Mouse (Mus musculus): ENCODE results near the gene Slc25a27. TPM values are rescaled to one million over a fixed set of nuclear protein-coding genes. Genes with fewer than 3 reads are reported as not detected.

Gene Slc25a27
- polyA plus RNA-seq, 1 experiment, result 8.7 TPM

GRCm38 (mm10) chr17:43704216-43704930 lies 37.4 kb upstream of the Slc25a27 start:
- no peak overlapping the region for H3K4me3 ChIP-seq (ENCODE audit: low read depth, low read length)
- no peak overlapping the region for H3K9ac ChIP-seq (ENCODE audit: low read depth, poor library complexity, severe bottlenecking)
- H3K36me3 ChIP-seq (ENCODE audit: control insufficient read depth, insufficient read depth, low read length, poor library complexity, severe bottlenecking), result no peaks in the 10 kb centered on the region
- no peaks in the 10 kb centered on the region for H3K4me1 ChIP-seq (ENCODE audit: control insufficient read depth, insufficient read depth, low read length)
- no peaks in the 10 kb centered on the region for H3K27me3 ChIP-seq (ENCODE audit: control insufficient read depth, insufficient read depth, low read length, poor library complexity, severe bottlenecking)
- H3K9me3 ChIP-seq (replicated peaks; ENCODE audit: control insufficient read depth, insufficient read depth, low read length, poor library complexity, severe bottlenecking), result no peaks in the 10 kb centered on the region
- no peak overlapping the region for H3K27ac ChIP-seq (ENCODE audit: insufficient read depth, low read length)
- TF ChIP-seq EP300 (IDR thresholded peaks at IDR 0.05; ENCODE audit: insufficient read depth, low read depth, low read length) (no peak), POLR2A (IDR thresholded peaks at IDR 0.05; ENCODE audit: insufficient read depth, low read length) (no peak), CTCF (IDR thresholded peaks at IDR 0.05; ENCODE audit: low read depth, low read length) (no peak)

- H3K27me3 ChIP-seq (ENCODE audit: control insufficient read depth, insufficient read depth, low read length, poor library complexity, severe bottlenecking), result no peaks in the 10 kb centered on the region
- no peak overlapping the region for H3K27ac ChIP-seq (ENCODE audit: insufficient read depth, low read length)
- no peaks in the 10 kb centered on the region for H3K36me3 ChIP-seq (ENCODE audit: control insufficient read depth, insufficient read depth, low read length, poor library complexity, severe bottlenecking)
- H3K9me3 ChIP-seq (replicated peaks; ENCODE audit: control insufficient read depth, insufficient read depth, low read length, poor library complexity, severe bottlenecking), result no peaks in the 10 kb centered on the region
- no peak for TF ChIP-seq POLR2A (IDR thresholded peaks at IDR 0.05; ENCODE audit: insufficient read depth, low read length)
- peak; percentile 61 for TF ChIP-seq CTCF (IDR thresholded peaks at IDR 0.05; ENCODE audit: low read depth, low read length)
- H3K4me1 ChIP-seq (ENCODE audit: control insufficient read depth, insufficient read depth, low read length), result no peaks in the 10 kb centered on the region
- H3K9ac ChIP-seq (ENCODE audit: low read depth, poor library complexity, severe bottlenecking), result no peak overlapping the region
- no peak overlapping the region for H3K4me3 ChIP-seq (ENCODE audit: low read depth, low read length)
Measured at GRCm38 (mm10) chr17:43701060-43701459, 34.0 kb upstream of the Slc25a27 start.

GRCm38 (mm10) chr17:43698997-43699649 lies 32.1 kb upstream of the Slc25a27 start:
- TF ChIP-seq EP300 (IDR thresholded peaks at IDR 0.05; ENCODE audit: insufficient read depth, low read depth, low read length) (no peak), POLR2A (IDR thresholded peaks at IDR 0.05; ENCODE audit: insufficient read depth, low read length) (no peak), CTCF (IDR thresholded peaks at IDR 0.05; ENCODE audit: low read depth, low read length) (peak; percentile 52)
- Histone ChIP-seq H3K27me3 (ENCODE audit: control insufficient read depth, insufficient read depth, low read length, poor library complexity, severe bottlenecking) (no peaks in the 10 kb centered on the region), H3K9ac (ENCODE audit: low read depth, poor library complexity, severe bottlenecking) (no peak overlapping the region), H3K4me3 (ENCODE audit: low read depth, low read length) (no peak overlapping the region), H3K27ac (ENCODE audit: insufficient read depth, low read length) (no peak overlapping the region), H3K4me1 (ENCODE audit: control insufficient read depth, insufficient read depth, low read length) (no peaks in the 10 kb centered on the region), H3K9me3 (replicated peaks; ENCODE audit: control insufficient read depth, insufficient read depth, low read length, poor library complexity, severe bottlenecking) (no peaks in the 10 kb centered on the region), H3K36me3 (ENCODE audit: control insufficient read depth, insufficient read depth, low read length, poor library complexity, severe bottlenecking) (no peaks in the 10 kb centered on the region)

GRCm38 (mm10) chr17:43689591-43689990 lies 22.6 kb upstream of the Slc25a27 start:
- Histone ChIP-seq H3K9ac (ENCODE audit: low read depth, poor library complexity, severe bottlenecking) (no peak overlapping the region), H3K27me3 (ENCODE audit: control insufficient read depth, insufficient read depth, low read length, poor library complexity, severe bottlenecking) (no peaks in the 10 kb centered on the region), H3K36me3 (ENCODE audit: control insufficient read depth, insufficient read depth, low read length, poor library complexity, severe bottlenecking) (no peaks in the 10 kb centered on the region), H3K4me3 (ENCODE audit: low read depth, low read length) (no peak overlapping the region), H3K27ac (ENCODE audit: insufficient read depth, low read length) (no peak overlapping the region), H3K9me3 (replicated peaks; ENCODE audit: control insufficient read depth, insufficient read depth, low read length, poor library complexity, severe bottlenecking) (no peaks in the 10 kb centered on the region), H3K4me1 (ENCODE audit: control insufficient read depth, insufficient read depth, low read length) (no peaks in the 10 kb centered on the region)
- no peak for TF ChIP-seq CTCF (IDR thresholded peaks at IDR 0.05; ENCODE audit: low read depth, low read length)
- TF ChIP-seq EP300 (IDR thresholded peaks at IDR 0.05; ENCODE audit: insufficient read depth, low read depth, low read length), result no peak
- TF ChIP-seq POLR2A (IDR thresholded peaks at IDR 0.05; ENCODE audit: insufficient read depth, low read length), result no peak

GRCm38 (mm10) chr17:43684638-43685037 lies 17.6 kb upstream of the Slc25a27 start:
- H3K4me1 ChIP-seq (ENCODE audit: control insufficient read depth, insufficient read depth, low read length), result no peaks in the 10 kb centered on the region
- no peak overlapping the region for H3K4me3 ChIP-seq (ENCODE audit: low read depth, low read length)
- H3K9ac ChIP-seq (ENCODE audit: low read depth, poor library complexity, severe bottlenecking), result no peak overlapping the region
- H3K27me3 ChIP-seq (ENCODE audit: control insufficient read depth, insufficient read depth, low read length, poor library complexity, severe bottlenecking), result no peaks in the 10 kb centered on the region
- no peak for TF ChIP-seq EP300 (IDR thresholded peaks at IDR 0.05; ENCODE audit: insufficient read depth, low read depth, low read length)
- TF ChIP-seq CTCF (IDR thresholded peaks at IDR 0.05; ENCODE audit: low read depth, low read length), result no peak
- TF ChIP-seq POLR2A (IDR thresholded peaks at IDR 0.05; ENCODE audit: insufficient read depth, low read length), result no peak
- H3K36me3 ChIP-seq (ENCODE audit: control insufficient read depth, insufficient read depth, low read length, poor library complexity, severe bottlenecking), result no peaks in the 10 kb centered on the region
- no peaks in the 10 kb centered on the region for H3K9me3 ChIP-seq (replicated peaks; ENCODE audit: control insufficient read depth, insufficient read depth, low read length, poor library complexity, severe bottlenecking)
- H3K27ac ChIP-seq (ENCODE audit: insufficient read depth, low read length), result no peak overlapping the region

GRCm38 (mm10) chr17:43684086-43684485 lies 17.1 kb upstream of the Slc25a27 start:
- Histone ChIP-seq H3K27ac (ENCODE audit: insufficient read depth, low read length) (no peak overlapping the region), H3K36me3 (ENCODE audit: control insufficient read depth, insufficient read depth, low read length, poor library complexity, severe bottlenecking) (no peaks in the 10 kb centered on the region), H3K9me3 (replicated peaks; ENCODE audit: control insufficient read depth, insufficient read depth, low read length, poor library complexity, severe bottlenecking) (no peaks in the 10 kb centered on the region), H3K4me3 (ENCODE audit: low read depth, low read length) (no peak overlapping the region), H3K9ac (ENCODE audit: low read depth, poor library complexity, severe bottlenecking) (no peak overlapping the region), H3K27me3 (ENCODE audit: control insufficient read depth, insufficient read depth, low read length, poor library complexity, severe bottlenecking) (no peaks in the 10 kb centered on the region), H3K4me1 (ENCODE audit: control insufficient read depth, insufficient read depth, low read length) (no peaks in the 10 kb centered on the region)
- TF ChIP-seq POLR2A (IDR thresholded peaks at IDR 0.05; ENCODE audit: insufficient read depth, low read length) (no peak), EP300 (IDR thresholded peaks at IDR 0.05; ENCODE audit: insufficient read depth, low read depth, low read length) (no peak), CTCF (IDR thresholded peaks at IDR 0.05; ENCODE audit: low read depth, low read length) (no peak)

All from ES-Bruce4 (cell line).